Mouse (Mus musculus) midbrain, embryonic 10.5 days (tissue): Measurements from ENCODE around the gene 9330161L09Rik. TPM values are rescaled to one million over a fixed set of nuclear protein-coding genes. Genes with fewer than 3 reads are reported as not detected.

Experiments used
- DNase-seq: peaks from one replicate; pipeline ENCODE4 v3.0.0-alpha.2; 2017; ENCODE audit warnings: low spot score
- H3K27ac ChIP-seq: fragments of 300-500 bp; sonication (generic); replicated peaks from 2 replicates; pipeline ENCODE4 v1.5.1; 2016; ENCODE audit warnings: mild to moderate bottlenecking
- H3K27me3 ChIP-seq: fragments of 300-500 bp; sonication (generic); 2 replicates; pipeline ENCODE4 v1.6.1; 2016; ENCODE audit warnings: low read depth, mild to moderate bottlenecking; ENCODE audit not compliant: poor library complexity, severe bottlenecking
- H3K36me3 ChIP-seq: fragments of 300-500 bp; sonication (generic); 2 replicates; pipeline ENCODE4 v1.6.1; 2016; ENCODE audit warnings: mild to moderate bottlenecking, moderate library complexity
- H3K4me1 ChIP-seq: fragments of 300-500 bp; sonication (generic); 2 replicates; pipeline ENCODE4 v1.6.1; 2016
- H3K4me3 ChIP-seq: fragments of 300-500 bp; sonication (generic); 2 replicates; pipeline ENCODE4 v1.5.1; 2016; ENCODE audit warnings: mild to moderate bottlenecking, moderate library complexity
- H3K9me3 ChIP-seq: fragments of 300-500 bp; sonication (generic); replicated peaks from 2 replicates; pipeline ENCODE4 v1.6.1; 2016; ENCODE audit warnings: mild to moderate bottlenecking
- WGBS: fragments of 180-500 bp; shearing (Covaris S2); methylation state at CpG from one replicate; pipeline ENCODE4 v1.1.7; 2016; 5-methylcytosine and 5-hydroxymethylcytosine counted together
- polyA plus RNA-seq: library from polyadenylated mRNA; unstranded; fragments of >200 nt; fragmentation: Nextera tagmentation; extraction: Ambion mirVana; gene quantifications from 2 replicates; pipeline ENCODE4 v1.2.1, GENCODE M21; 2016

The 9330161L09Rik gene
- polyA plus RNA-seq, 1 experiment from 2014 or later = 0.47 TPM

DNA sequence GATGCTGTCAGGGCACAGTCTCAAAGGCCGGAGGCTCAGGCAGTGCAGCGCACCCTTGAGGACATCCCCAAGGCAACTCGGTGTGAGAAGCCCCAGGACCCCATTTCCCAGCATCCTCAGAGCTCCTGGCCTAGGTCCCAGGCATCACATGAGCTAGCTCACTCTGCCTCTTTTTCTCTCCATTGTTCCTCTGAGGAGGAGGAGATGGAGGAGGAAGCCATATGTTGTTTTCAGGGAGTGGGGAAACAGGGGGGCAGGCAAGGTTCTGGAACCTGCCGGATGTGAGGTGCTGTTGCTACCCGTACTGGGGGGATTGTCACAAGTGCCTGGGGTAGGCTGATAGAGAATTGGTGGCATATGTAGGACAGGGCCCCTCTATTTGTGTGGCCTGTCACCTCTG lies 31.5 kb downstream of the 9330161L09Rik start:
- no peaks in the 10 kb centered on the region for H3K9me3 ChIP-seq
- no peaks in the 10 kb centered on the region for H3K36me3 ChIP-seq
- no peak overlapping the region for H3K4me3 ChIP-seq
- no peaks in the 10 kb centered on the region for H3K27me3 ChIP-seq
- DNase-seq = no peak
- H3K4me1 ChIP-seq = no peaks in the 10 kb centered on the region
- 72% methylated on average over 5 of the region's 5 CpGs for WGBS
- H3K27ac ChIP-seq = no peak overlapping the region

DNA sequence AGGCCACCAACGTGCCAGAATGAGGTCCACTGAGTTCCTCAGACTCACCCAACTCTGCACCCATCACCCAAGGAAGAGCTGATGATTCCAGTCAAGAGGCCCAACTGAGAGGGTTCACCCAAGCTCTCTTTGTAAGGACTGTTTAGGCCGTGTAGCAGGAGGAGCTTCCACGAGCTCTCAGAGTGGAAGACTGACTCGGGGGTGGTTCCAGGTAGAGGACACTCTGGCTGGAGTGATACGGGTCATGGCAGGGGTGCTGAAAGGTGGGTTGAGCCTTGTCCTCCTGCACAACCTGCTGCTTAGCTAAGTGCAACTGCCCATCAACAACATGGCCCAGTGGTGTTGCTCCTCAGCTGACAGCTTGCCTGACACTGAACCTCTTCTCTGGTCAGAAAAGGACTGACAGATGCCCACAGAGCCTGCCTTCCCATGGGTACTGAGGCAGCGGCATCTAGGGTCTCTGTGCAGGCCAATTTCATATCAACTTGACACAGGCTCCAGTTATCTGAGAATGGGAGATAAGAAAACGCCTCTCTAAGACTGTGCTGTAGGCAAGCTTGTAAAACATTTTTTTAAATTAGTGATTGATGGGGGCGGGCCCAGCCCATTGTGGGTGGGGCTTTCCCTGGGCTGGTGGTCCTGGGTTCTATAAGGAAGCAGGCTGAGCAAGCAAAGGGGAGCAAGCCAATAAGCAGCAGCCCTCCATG lies 33.9 kb downstream of the 9330161L09Rik start:
- DNase-seq = no peak
- H3K9me3 ChIP-seq = no peaks in the 10 kb centered on the region
- H3K36me3 ChIP-seq = no peaks in the 10 kb centered on the region
- H3K4me3 ChIP-seq = no peak overlapping the region
- H3K27me3 ChIP-seq = peaks cover 3% of the 10 kb centered on the region; the same call in 1 of the 2 replicates
- H3K27ac ChIP-seq = no peak overlapping the region
- 82% methylated on average over 8 of the region's 8 CpGs for WGBS
- H3K4me1 ChIP-seq = no peaks in the 10 kb centered on the region

GRCm38 (mm10) chr12:103371711-103372110 lies 35.9 kb downstream of the 9330161L09Rik start:
- 27% methylated on average over 6 of the region's 6 CpGs for WGBS
- peak; percentile 61 for DNase-seq
- H3K27ac ChIP-seq = no peak overlapping the region

GRCm38 (mm10) chr12:103370861-103371260 lies 36.8 kb downstream of the 9330161L09Rik start:
- no peak overlapping the region for H3K4me3 ChIP-seq
- WGBS = 83% methylated on average over 4 of the region's 4 CpGs
- no peak for DNase-seq
- H3K27me3 ChIP-seq = peaks cover 12% of the 10 kb centered on the region; the same call in 1 of the 2 replicates
- no peaks in the 10 kb centered on the region for H3K36me3 ChIP-seq
- peaks cover 10% of the 10 kb centered on the region for H3K4me1 ChIP-seq
- no peaks in the 10 kb centered on the region for H3K9me3 ChIP-seq
- no peak overlapping the region for H3K27ac ChIP-seq

More at GRCm38 (mm10) chr12:103371711-103372110, 35.9 kb downstream of the 9330161L09Rik start:
- no peaks in the 10 kb centered on the region for H3K9me3 ChIP-seq
- H3K4me1 ChIP-seq = peaks cover 10% of the 10 kb centered on the region
- H3K4me3 ChIP-seq = no peak overlapping the region
- H3K36me3 ChIP-seq = no peaks in the 10 kb centered on the region
- peaks cover 12% of the 10 kb centered on the region; the same call in 1 of the 2 replicates for H3K27me3 ChIP-seq

DNA sequence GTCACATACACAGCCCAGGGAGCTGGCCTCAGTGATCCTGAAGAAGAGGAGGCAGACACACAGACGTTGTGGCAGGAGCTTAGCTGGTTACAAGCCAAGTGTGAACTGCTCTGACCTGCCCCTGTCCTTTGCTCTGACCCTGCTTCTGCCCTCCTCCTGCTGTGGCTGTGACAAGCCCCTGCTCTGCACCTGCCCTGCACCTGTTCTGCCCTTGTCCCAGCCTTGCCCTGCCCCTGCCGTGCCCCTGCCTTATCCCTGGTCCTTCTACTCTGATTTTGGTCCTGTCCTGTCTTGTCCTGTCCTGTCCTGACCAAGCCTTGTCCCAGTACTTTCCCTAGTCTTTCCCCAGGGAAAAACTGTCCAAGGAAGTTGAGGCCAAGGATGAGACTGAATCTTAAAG lies 38.8 kb downstream of the 9330161L09Rik start:
- WGBS = 77% methylated on average over 2 of the region's 2 CpGs
- H3K4me3 ChIP-seq = no peak overlapping the region
- H3K4me1 ChIP-seq = peaks cover 10% of the 10 kb centered on the region
- no peak overlapping the region for H3K27ac ChIP-seq
- no peaks in the 10 kb centered on the region for H3K9me3 ChIP-seq
- H3K36me3 ChIP-seq = no peaks in the 10 kb centered on the region
- H3K27me3 ChIP-seq = peaks cover 12% of the 10 kb centered on the region; the same call in 1 of the 2 replicates
- no peak for DNase-seq

DNA sequence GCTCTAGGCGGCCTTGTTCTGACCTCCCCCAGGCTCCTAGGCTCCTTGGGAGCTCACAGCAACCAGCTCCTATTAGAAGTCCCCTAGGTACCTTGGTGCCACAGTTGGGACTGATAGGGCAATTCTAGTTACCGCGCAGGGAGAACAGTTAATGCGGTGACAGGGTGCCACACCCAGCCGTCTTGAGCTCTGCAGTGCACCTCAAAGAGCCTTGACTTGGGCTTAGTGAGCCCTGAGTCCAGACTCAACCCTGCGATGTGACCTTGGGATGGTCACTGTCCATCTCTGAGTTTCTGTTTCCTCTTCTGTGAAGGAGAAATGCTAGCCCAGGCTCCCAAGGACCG lies 39.3 kb downstream of the 9330161L09Rik start:
- H3K4me3 ChIP-seq = peak overlapping the region; percentile 19; the same call in 1 of the 2 replicates
- no peaks in the 10 kb centered on the region for H3K36me3 ChIP-seq
- 83% methylated on average over 7 of the region's 7 CpGs for WGBS
- peaks cover 12% of the 10 kb centered on the region; the same call in 1 of the 2 replicates for H3K27me3 ChIP-seq
- no peaks in the 10 kb centered on the region for H3K9me3 ChIP-seq
- DNase-seq = no peak
- H3K27ac ChIP-seq = no peak overlapping the region; the same call in 1 of the 2 replicates
- peaks cover 10% of the 10 kb centered on the region for H3K4me1 ChIP-seq

DNA sequence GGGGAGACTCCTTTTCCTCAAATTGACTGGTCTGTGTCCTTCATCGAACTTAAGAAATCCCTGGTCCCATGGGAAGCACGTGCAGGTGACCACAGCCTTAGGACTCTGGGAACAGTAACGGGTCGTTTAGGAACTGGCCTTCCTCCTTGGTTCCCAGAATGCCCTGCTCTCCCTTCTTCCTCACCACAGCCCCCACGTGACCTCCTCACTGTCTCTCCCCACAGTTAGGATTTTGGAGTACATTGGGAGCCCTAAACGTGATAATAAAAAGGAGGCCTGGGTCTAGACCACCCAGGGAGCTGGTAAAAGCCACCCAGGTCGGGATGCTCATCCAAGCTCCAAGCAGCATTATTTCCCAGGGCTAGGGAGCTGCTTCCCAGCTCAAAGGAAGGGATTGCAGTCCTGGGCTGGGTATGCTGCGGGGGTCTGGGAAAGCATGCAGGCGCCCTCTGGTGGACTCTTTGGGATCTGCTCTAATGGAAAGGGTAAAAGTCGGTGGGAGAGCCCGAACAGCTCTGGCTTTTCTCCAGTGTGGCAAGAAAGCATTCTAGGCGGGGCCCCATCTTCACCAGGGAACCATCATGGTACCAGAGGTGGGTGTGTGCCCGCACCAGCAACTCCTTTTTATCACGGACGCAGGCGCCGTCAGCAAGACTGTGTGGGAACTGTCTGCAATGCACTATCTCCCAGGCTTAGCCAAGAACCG lies 39.8 kb downstream of the 9330161L09Rik start:
- H3K27ac ChIP-seq = peak overlapping the region; percentile 59
- no peaks in the 10 kb centered on the region for H3K9me3 ChIP-seq
- H3K4me1 ChIP-seq = peaks cover 10% of the 10 kb centered on the region
- no peaks in the 10 kb centered on the region for H3K36me3 ChIP-seq
- peaks cover 12% of the 10 kb centered on the region; the same call in 1 of the 2 replicates for H3K27me3 ChIP-seq
- peak; percentile 84 for DNase-seq
- WGBS = 19% methylated on average over 18 of the region's 18 CpGs
- H3K4me3 ChIP-seq = peak overlapping the region; percentile 19; the same call in 1 of the 2 replicates

GRCm38 (mm10) chr12:103367171-103367570 lies 40.4 kb downstream of the 9330161L09Rik start:
- DNase-seq = no peak
- H3K27me3 ChIP-seq = peaks cover 12% of the 10 kb centered on the region; the same call in 1 of the 2 replicates
- peaks cover 10% of the 10 kb centered on the region for H3K4me1 ChIP-seq
- no peaks in the 10 kb centered on the region for H3K36me3 ChIP-seq
- no peaks in the 10 kb centered on the region for H3K9me3 ChIP-seq
- 75% methylated on average over 2 of the region's 2 CpGs for WGBS
- H3K27ac ChIP-seq = peak overlapping the region; percentile 59; the same call in 1 of the 2 replicates
- no peak overlapping the region for H3K4me3 ChIP-seq

- WGBS = 86% methylated on average over 3 of the region's 3 CpGs
- no peaks in the 10 kb centered on the region for H3K9me3 ChIP-seq
These were observed 45.3 kb downstream of the 9330161L09Rik start for GRCm38 (mm10) chr12:103362336-103362735.

GRCm38 (mm10) chr12:103361539-103362307 lies 45.9 kb downstream of the 9330161L09Rik start:
- Histone ChIP-seq H3K4me3 (no peak overlapping the region), H3K9me3 (no peaks in the 10 kb centered on the region), H3K36me3 (no peaks in the 10 kb centered on the region), H3K4me1 (peaks cover 15% of the 10 kb centered on the region), H3K27ac (no peak overlapping the region), H3K27me3 (no peaks in the 10 kb centered on the region)
- 90% methylated on average over 17 of the region's 17 CpGs for WGBS
- DNase-seq = no peak

More at GRCm38 (mm10) chr12:103362336-103362735, 45.3 kb downstream of the 9330161L09Rik start:
- H3K27ac ChIP-seq = no peak overlapping the region
- H3K4me3 ChIP-seq = no peak overlapping the region
- DNase-seq = no peak
- H3K4me1 ChIP-seq = peaks cover 16% of the 10 kb centered on the region
- no peaks in the 10 kb centered on the region for H3K36me3 ChIP-seq
- no peaks in the 10 kb centered on the region for H3K27me3 ChIP-seq

GRCm38 (mm10) chr12:103360812-103361211 lies 46.8 kb downstream of the 9330161L09Rik start:
- Histone ChIP-seq H3K9me3 (no peaks in the 10 kb centered on the region), H3K36me3 (no peaks in the 10 kb centered on the region), H3K27me3 (no peaks in the 10 kb centered on the region), H3K27ac (no peak overlapping the region), H3K4me3 (no peak overlapping the region), H3K4me1 (peaks cover 17% of the 10 kb centered on the region)
- DNase-seq = no peak
- 84% methylated on average over 8 of the region's 8 CpGs for WGBS

GRCm38 (mm10) chr12:103358951-103359801 lies 48.4 kb downstream of the 9330161L09Rik start:
- H3K36me3 ChIP-seq = no peaks in the 10 kb centered on the region
- WGBS = 68% methylated on average over 4 of the region's 4 CpGs
- no peak overlapping the region for H3K4me3 ChIP-seq
- DNase-seq = no peak
- H3K27ac ChIP-seq = 0 out of 2 replicates have a peak overlapping the region, but pooled peaks have one; percentile 42
- H3K4me1 ChIP-seq = peaks cover 18% of the 10 kb centered on the region
- H3K9me3 ChIP-seq = no peaks in the 10 kb centered on the region
- H3K27me3 ChIP-seq = no peaks in the 10 kb centered on the region
